Mouse (Mus musculus) midbrain, embryonic 16.5 days (tissue): ENCODE measurements around the gene Med24. TPM values are rescaled to one million over a fixed set of nuclear protein-coding genes. Genes with fewer than 3 reads are reported as not detected.
"Not testable (repeated sequence)": the region's sequence is repeated elsewhere in the genome, so short reads cannot be mapped to it uniquely, and the experiment has no call there.

ENCODE experiments used
- ATAC-seq: fragments of 200-750 bp; cut with Nextera tagmentation; 2 replicates; pipeline ENCODE4 v1.8.0; 2017; ENCODE audit warnings: moderate TSS enrichment
- H3K27ac ChIP-seq: fragments of 300-500 bp; sonication (generic); 2 replicates; pipeline ENCODE4 v1.5.1; 2014; ENCODE audit warnings: mild to moderate bottlenecking, low read length, mixed read lengths
- H3K27me3 ChIP-seq: fragments of 300-500 bp; sonication (generic); 2 replicates; pipeline ENCODE4 v1.6.1; 2014; ENCODE audit warnings: low read depth, low read length, mixed read lengths; ENCODE audit not compliant: control insufficient read depth, insufficient read depth
- H3K36me3 ChIP-seq: fragments of 300-500 bp; sonication (generic); 2 replicates; pipeline ENCODE4 v1.6.1; 2014; ENCODE audit warnings: mild to moderate bottlenecking, low read length, moderate library complexity, mixed read lengths; ENCODE audit not compliant: control insufficient read depth, insufficient read depth
- H3K4me1 ChIP-seq: fragments of 300-500 bp; sonication (generic); 2 replicates; pipeline ENCODE4 v1.6.1; 2014; ENCODE audit warnings: mild to moderate bottlenecking, low read length, mixed read lengths; ENCODE audit not compliant: control insufficient read depth, insufficient read depth
- H3K4me2 ChIP-seq: fragments of 300-500 bp; sonication (generic); 2 replicates; pipeline ENCODE4 v1.6.1; 2014; ENCODE audit warnings: mild to moderate bottlenecking, low read length, mixed read lengths
- H3K4me3 ChIP-seq: fragments of 300-500 bp; sonication (generic); 2 replicates; pipeline ENCODE4 v1.5.1; 2014; ENCODE audit warnings: low read depth, mild to moderate bottlenecking, low read length, moderate library complexity, mixed read lengths
- H3K9ac ChIP-seq: fragments of 300-500 bp; sonication (generic); 2 replicates; pipeline ENCODE4 v1.6.1; 2014; ENCODE audit warnings: low read depth, low read length, mixed read lengths
- H3K9me3 ChIP-seq: fragments of 300-500 bp; sonication (generic); replicated peaks from 2 replicates; pipeline ENCODE4 v1.6.1; 2014; ENCODE audit warnings: mild to moderate bottlenecking, low read length, mixed read lengths; ENCODE audit not compliant: control insufficient read depth, poor library complexity, severe bottlenecking
- WGBS: fragments of 180-500 bp; shearing (Covaris S2); extraction: QIAGEN DNeasy Blood & Tissue Kit; methylation state at CpG from one replicate; pipeline ENCODE4 v1.1.7; 2014; 5-methylcytosine and 5-hydroxymethylcytosine counted together
- polyA plus RNA-seq: library from polyadenylated mRNA; unstranded; fragments of >200 nt; fragmentation: Nextera tagmentation; extraction: Ambion mirVana; gene quantifications from 2 replicates; pipeline ENCODE4 v1.2.1, GENCODE M21; 2015

Med24 gene
- polyA plus RNA-seq, 1 experiment from 2014 or later, result 75.1 TPM

GRCm38 (mm10) chr11:98655076-98655475 lies 74.2 kb downstream of the Med24 start:
- H3K27ac ChIP-seq, H3K9me3 ChIP-seq, H3K9ac ChIP-seq, H3K4me3 ChIP-seq, H3K27me3 ChIP-seq, H3K4me1 ChIP-seq, H3K4me2 ChIP-seq, H3K36me3 ChIP-seq, ATAC-seq: not testable (repeated sequence)
- 15% methylated on average over 7 of the region's 7 CpGs for WGBS

Other genes with a start within 250 kb of the Med24 start
- gene Ikzf3, start 183.4 kb downstream of the Med24 start, polyA plus RNA-seq, result not detected in 2 replicates
- gene Zpbp2, start 178.3 kb downstream of the Med24 start, polyA plus RNA-seq, result 0.15 TPM in 1 of 2 replicates, not detected in the other
- 119 and 121 TPM in 2 replicates for gene Ormdl3, start 142.1 kb downstream of the Med24 start, polyA plus RNA-seq
- gene Lrrc3c, start 131.1 kb downstream of the Med24 start, polyA plus RNA-seq, result not detected in 2 replicates
- 0.18 and 0.65 TPM in 2 replicates for gene Gm12355, start 103.8 kb downstream of the Med24 start, polyA plus RNA-seq
- gene Gsdma3, start 103.1 kb downstream of the Med24 start, polyA plus RNA-seq, result not detected in 2 replicates
- gene Gsdma2, start 82.7 kb downstream of the Med24 start, polyA plus RNA-seq, result not detected in 2 replicates
- not detected in 2 replicates for gene Gsdma, start 65.1 kb downstream of the Med24 start, polyA plus RNA-seq
- 175 and 182 TPM in 2 replicates for gene Psmd3, start 46.9 kb downstream of the Med24 start, polyA plus RNA-seq
- gene Csf3, start 28.2 kb downstream of the Med24 start, polyA plus RNA-seq, result not detected in 2 replicates
- 139 and 149 TPM in 2 replicates for gene Thra, start 11.2 kb upstream of the Med24 start, polyA plus RNA-seq
- 3.5 and 5.2 TPM in 2 replicates for gene Nr1d1, start 45.9 kb upstream of the Med24 start, polyA plus RNA-seq
- 29.2 and 33.2 TPM in 2 replicates for gene Msl1, start 66.1 kb upstream of the Med24 start, polyA plus RNA-seq
- gene Casc3, start 75.5 kb upstream of the Med24 start, polyA plus RNA-seq, result 47.0 and 51.7 TPM in 2 replicates
- gene Rapgefl1, start 107.3 kb upstream of the Med24 start, polyA plus RNA-seq, result 9.6 and 10.6 TPM in 2 replicates
- 4.5 and 4.7 TPM in 2 replicates for gene Wipf2, start 134.2 kb upstream of the Med24 start, polyA plus RNA-seq
- 2.4 TPM in 2 replicates for gene Cdc6, start 178.4 kb upstream of the Med24 start, polyA plus RNA-seq
- gene Rara, start 198.4 kb upstream of the Med24 start, polyA plus RNA-seq, result 9.5 and 9.6 TPM in 2 replicates